Mouse (Mus musculus): ENCODE results near the gene 1700030J22Rik.

Gene 1700030J22Rik

DNA sequence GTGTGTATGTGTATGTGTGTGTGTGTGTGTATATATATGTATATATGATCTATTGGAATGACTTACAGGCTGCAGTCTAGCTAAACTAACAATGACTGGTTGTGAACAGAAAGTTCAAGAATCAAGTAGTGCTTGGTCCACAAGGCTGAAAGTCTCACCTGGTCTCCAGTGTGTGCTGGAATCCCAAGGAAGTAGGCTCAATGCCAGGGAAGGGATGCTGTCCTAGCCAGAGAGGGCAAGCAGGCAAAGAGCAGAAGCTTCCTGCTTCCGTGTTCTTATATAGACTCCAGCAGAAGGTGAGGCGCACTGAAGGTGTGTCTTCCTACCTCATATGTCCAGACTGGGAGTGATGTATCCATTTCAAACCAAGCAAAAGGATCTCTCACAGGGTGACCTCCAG, 27.0 kb downstream of the 1700030J22Rik start:
- no peak for DNase-seq (ENCODE audit: low read depth)

DNA sequence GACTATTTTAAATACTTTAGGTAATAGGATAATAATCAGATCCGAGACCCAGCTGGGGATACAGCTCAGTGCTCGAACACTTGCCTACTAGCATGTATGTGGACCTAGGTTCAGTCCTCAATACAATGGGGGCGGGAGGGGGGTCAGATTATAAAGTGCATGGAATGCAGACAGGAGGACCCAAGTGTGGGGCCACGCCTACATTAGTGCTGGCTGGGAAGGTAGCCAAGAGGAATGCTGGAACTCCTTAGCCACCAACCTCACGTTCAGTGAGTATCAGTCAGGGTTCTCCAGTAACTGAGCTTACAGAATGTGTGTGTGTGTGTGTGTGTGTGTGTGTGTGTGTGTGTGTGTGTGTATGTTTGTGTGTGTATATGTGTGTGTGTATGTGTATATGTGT, 27.4 kb downstream of the 1700030J22Rik start:
- no peak for DNase-seq (ENCODE audit: low read depth)

GRCm38 (mm10) chr8:116947589-116947988, 31.2 kb downstream of the 1700030J22Rik start:
- DNase-seq (ENCODE audit: low read depth), result no peak

GRCm38 (mm10) chr8:116946851-116947250, 31.9 kb downstream of the 1700030J22Rik start:
- DNase-seq (ENCODE audit: low read depth), result no peak

GRCm38 (mm10) chr8:116946268-116946838, 32.4 kb downstream of the 1700030J22Rik start:
- no peak for DNase-seq (ENCODE audit: low read depth)

DNA sequence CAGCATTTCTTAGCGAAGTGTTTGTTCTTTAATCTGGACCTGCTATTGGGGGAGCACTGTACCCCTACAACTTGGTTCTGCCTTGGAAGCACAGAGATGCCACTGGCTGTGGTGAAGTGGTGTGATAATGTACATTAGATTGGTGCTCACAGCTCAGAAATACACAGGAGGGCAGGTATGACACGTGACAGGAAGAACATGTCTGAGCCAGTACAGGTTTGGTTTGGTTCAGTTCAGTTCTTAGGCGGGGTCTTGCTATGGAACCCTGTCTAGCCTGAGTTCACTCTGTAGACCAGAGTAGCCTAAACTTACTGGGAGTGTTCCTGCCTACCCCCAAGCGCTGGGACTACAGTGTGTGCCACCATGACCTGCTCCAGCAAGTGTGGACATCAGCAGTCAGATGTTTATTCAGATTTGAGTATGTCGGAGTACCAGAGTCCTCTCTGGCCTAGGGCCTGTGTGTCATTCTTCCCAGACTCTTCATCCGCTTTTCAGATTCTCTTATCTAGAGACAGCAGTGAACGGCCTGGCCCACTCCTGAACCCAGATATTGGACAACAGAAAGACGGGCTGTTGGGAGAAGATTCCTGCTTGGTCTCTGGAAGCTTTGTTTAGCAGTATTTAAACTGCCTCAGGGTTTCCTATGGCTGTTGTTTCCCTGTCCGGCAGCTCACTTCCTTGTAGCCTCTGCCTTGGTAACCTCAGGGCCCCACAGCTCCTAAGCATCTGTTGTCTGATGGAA, 33.4 kb downstream of the 1700030J22Rik start:
- peak; percentile 66 for DNase-seq (ENCODE audit: low read depth)

DNA sequence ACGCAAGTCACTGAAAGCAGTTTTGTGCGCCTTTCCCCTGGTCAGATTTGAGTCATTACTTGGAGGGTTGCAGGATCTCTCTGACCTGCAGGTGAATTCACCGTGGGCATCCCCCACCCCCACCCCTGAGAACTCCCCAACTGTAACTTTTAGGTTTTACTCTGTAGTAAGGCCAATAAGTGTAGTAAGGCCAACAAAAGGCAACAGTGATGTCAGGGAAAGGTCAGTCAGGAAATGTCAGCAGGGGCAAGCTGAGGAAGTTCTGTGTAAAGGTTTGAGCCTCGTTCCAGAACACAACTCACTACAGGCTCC, 34.4 kb downstream of the 1700030J22Rik start:
- no peak for DNase-seq (ENCODE audit: low read depth)

DNA sequence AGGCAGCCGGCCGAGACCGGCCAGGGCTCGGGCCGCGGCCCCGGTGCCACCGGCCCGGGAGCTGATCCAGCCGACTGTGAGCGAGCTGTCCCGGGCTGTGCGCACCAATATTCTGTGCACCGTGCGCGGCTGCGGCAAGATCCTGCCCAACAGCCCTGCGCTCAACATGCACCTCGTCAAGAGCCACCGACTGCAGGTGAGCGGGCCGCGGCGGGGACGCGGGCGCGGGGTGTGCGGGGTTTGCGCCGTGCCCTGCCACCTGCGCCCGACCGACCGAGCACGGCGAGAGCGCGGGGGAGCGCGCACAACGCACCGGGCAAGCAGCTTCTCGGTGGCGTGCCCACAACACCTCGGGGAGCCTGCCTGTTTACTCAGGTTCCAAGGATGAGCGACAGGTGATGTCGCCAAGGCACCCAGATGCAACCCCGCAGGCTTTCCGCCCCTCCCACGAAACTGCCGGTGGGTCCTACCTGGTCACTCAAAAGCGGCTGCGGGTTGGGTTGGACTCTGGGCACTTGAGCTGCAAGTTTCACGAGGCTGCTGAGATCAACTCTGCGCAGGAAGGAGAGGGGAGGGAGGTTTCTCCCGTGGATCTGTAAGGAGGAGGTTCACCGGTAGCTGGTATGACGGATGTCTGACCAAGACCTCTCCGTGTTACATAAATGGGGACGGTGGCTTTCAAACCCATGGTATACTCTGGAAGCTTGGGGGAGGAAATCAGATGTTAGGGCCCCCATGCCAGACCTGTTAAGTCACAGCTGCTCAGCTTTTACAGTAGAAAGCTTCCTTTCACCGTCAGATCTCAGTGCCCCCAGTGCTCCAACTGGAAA, 35.0 kb downstream of the 1700030J22Rik start:
- no peak for DNase-seq (ENCODE audit: low read depth)

GRCm38 (mm10) chr8:116943161-116943554, 35.6 kb downstream of the 1700030J22Rik start, which contains the start of gene Atmin:
Gene Atmin (plus strand): TSS chr8:116943393.
- peak; percentile 78 for DNase-seq (ENCODE audit: low read depth)

DNA sequence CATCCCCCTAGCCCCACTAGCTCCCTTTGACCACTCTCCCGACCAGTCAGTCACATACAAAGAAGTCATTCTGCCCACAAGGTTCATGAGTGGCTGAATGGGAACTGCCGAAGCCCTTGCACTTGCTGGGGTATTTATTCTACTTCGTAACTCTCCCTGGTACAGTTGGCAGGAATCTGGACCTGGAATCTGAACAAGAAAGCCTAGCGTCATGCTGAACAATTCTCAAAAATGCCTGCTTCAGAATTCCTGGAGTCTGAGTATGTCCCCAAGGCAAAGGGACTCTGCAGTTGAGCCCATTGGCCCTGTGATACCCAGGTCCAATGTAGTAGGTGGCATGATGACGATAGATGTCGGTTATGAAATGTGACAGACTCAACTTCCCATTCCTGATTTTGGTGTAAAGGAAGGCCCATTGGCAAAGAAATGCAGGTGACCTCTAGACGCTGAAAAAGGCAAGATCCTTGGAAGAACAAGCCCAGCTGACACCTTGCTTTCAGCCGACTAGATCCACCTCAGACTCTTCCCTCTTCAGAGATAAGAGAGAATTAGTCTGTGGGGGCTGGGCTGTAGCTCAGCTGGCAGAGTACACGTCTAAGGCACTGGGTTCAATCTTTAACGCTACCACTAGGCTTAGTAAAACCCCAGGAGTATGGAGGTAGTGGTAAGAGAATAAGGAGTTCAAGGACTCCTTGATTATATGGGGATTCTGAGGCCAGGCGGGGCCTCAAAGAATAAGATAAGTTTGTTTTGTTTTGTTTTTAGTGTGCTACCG, 36.3 kb downstream of the 1700030J22Rik start:
- no peak for DNase-seq (ENCODE audit: low read depth)

- DNase-seq (ENCODE audit: low read depth), result no peak
These were observed 43.3 kb downstream of the 1700030J22Rik start for GRCm38 (mm10) chr8:116935506-116935905.

- DNase-seq (ENCODE audit: low read depth), result no peak
These were observed 43.8 kb downstream of the 1700030J22Rik start for GRCm38 (mm10) chr8:116934976-116935375.

- DNase-seq (ENCODE audit: low read depth), result no peak
These were observed 50.2 kb downstream of the 1700030J22Rik start for GRCm38 (mm10) chr8:116928588-116928987.

DNA sequence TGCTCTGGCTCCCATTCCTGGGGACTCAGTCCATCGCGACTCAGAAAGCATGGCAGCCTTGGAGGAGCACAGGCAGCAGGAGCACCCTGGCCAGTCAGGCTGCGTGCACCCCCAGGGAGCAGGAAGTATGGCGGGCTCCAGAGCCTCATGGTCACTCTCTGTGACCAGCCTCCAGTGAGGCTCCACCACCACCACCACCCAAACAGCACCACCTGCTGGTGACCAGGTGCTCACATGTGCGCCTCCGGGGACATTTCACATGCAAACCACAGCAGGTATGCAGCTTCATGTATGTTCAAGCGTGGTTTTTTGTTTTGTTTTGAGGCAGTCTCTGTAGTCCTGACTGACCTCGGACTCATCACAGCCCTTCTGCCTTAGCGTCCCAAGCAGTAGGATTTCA, 50.9 kb downstream of the 1700030J22Rik start:
- no peak for DNase-seq (ENCODE audit: low read depth)

DNA sequence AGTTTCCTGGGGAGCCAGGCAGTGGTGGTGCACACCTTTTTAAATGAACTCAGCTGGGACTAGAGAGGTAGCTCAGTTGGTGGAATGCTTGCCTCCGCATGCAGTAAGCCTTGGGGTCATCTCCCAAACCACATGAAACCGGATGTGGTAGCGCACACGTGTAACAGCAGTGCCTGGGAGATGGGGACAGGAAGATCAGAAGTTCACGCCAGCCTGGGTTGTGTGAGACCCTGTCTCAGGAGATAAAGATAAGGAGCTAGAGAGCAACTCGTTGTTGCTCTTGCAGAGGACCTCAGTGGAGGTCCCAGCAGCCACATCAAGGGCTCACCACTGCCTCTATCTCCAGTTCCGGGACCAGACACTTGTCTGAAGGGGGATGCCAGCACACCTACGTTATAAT, 55.2 kb downstream of the 1700030J22Rik start:
- DNase-seq (ENCODE audit: low read depth), result no peak

GRCm38 (mm10) chr8:116922060-116922757, 56.5 kb downstream of the 1700030J22Rik start:
- DNase-seq (ENCODE audit: low read depth), result no peak

DNA sequence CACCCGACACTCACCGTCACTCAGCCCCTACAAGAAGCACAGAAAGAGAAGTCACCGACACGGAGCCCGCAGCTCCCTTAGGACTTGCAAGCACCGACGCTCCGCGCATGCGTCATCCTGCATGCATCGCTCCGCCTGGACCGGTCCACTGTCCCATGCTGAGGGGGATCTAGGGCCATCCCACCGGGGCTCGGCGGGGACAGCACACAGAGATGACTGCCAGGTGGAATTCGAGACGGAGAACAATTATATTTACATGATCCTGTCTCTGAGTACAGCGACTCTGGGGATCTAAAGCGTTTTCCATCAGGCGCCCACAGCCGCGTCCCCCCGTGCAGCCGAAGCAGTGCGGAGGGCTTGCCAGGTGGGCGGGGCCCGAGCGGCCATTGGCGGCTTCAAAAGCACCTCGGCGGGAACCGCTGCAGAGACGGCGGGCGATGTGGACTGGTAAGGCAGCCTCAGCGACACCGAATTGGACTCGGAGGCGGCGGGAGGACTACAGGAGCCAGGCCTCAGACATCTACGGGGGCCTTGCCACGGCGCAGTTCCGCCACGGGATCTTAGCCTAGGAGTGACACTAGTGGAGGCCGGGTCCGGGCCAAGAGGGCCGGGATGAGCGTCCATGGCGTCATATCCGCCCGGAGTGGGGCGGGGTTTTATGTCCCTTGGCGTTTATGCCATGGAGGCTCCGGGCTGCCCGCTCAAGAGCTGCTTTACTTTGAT, 57.3 kb downstream of the 1700030J22Rik start, which contains the start of the genes Cmc2 and Cenpn:
Cmc2 (minus strand) TSS at position 119 of the 723 bp plus-strand sequence.
Cenpn (plus strand) TSS at position 394 of the 723 bp plus-strand sequence.
- DNase-seq (ENCODE audit: low read depth), result peak; percentile 94

GRCm38 (mm10) chr8:116921005-116921336, 57.8 kb downstream of the 1700030J22Rik start:
- peak; percentile 53 for DNase-seq (ENCODE audit: low read depth)

All from c-Kit-positive CD71-positive TER-119-negative erythroid progenitor cells, embryonic 14.5 days (primary cell).